Mouse (Mus musculus): ENCODE results near the gene Ptprs. TPM values are rescaled to one million over a fixed set of nuclear protein-coding genes. Genes with fewer than 3 reads are reported as not detected.

Gene Ptprs
- polyA plus RNA-seq, 1 experiment, result 57.5 TPM

DNA sequence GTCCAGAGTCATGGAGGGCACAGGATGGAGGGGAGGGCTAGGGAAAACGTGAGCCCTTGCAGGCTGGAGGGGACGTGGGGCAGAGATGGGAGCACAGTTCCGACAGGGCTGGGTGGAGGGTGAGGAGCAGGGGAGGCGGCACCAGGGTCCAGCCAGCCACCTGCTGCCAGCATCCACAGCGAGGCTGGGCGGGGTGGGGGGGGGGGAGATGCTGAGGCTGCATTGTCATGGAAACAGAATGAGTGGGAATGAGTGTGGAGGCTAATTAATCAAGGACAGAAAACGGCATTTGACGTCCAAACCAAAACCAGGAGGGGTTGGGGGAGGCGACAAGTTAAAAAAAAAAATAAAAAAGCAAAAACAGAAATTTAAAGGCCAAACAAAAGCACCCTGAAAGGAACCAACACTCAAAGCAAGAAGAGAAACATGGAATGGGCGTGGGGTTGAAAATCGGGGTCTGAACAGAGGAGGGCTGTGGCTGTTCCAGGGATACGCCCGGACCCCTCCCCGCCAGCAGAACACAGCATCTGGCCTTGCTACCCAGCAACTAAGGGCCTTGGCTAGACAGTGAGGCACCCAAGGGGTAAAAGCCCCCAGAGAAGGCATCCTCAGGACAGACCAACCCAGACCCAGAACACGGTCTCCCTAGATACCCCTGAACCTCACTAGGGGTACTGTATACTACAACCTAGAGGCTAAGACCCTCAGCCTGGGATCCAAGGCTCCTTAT, 36.4 kb downstream of the Ptprs start:
- peaks cover 27% of the 10 kb centered on the region; the same call in 1 of the 2 replicates for H3K4me1 ChIP-seq (ENCODE audit: control insufficient read depth, insufficient read depth, insufficient read length)
- TF ChIP-seq CTCF (IDR thresholded peaks at IDR 0.05; ENCODE audit: extremely low read depth, insufficient read depth, insufficient read length, insufficient replicate concordance), result no peak
- no peak for TF ChIP-seq POLR2A (IDR thresholded peaks at IDR 0.05; ENCODE audit: low read depth, low read length)
- H3K27ac ChIP-seq (ENCODE audit: insufficient read depth, low read length), result no peak overlapping the region
- H3K36me3 ChIP-seq (ENCODE audit: control insufficient read depth, insufficient read depth, low read length), result no peaks in the 10 kb centered on the region
- no peaks in the 10 kb centered on the region for H3K27me3 ChIP-seq (ENCODE audit: control insufficient read depth, insufficient read depth, low read length)
- DNase-seq (ENCODE audit: low read depth in 1 of 2, low spot score in 2 of 2), result no peak
- H3K4me3 ChIP-seq (ENCODE audit: extremely low read depth, insufficient read depth, insufficient read length), result no peak overlapping the region
- WGBS, result 94% methylated on average over 15 of the region's 15 CpGs

DNA sequence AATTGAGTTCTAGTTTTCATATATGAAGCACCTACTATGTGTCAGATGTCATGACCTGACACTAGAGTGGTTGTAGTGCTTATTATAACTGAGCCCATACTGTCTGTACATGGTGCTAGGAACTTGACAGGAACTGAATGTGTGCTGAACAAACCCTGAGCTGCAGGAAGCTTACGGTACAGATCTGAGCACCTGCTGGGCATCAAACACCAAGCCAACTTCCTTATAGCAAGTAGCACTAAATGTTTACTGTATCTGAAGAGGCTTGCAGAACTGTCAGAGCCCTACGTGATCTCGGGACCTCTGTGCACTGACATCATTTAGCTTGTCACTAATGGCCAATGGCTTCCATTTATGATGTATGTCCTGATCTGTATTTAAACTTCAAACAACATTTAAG, 44.7 kb downstream of the Ptprs start:
- H3K4me1 ChIP-seq (ENCODE audit: control insufficient read depth, insufficient read depth, insufficient read length), result no peaks in the 10 kb centered on the region
- H3K27me3 ChIP-seq (ENCODE audit: control insufficient read depth, insufficient read depth, low read length), result no peaks in the 10 kb centered on the region
- DNase-seq (ENCODE audit: low read depth in 1 of 2, low spot score in 2 of 2), result no peak
- H3K27ac ChIP-seq (ENCODE audit: insufficient read depth, low read length), result no peak overlapping the region
- TF ChIP-seq CTCF (IDR thresholded peaks at IDR 0.05; ENCODE audit: extremely low read depth, insufficient read depth, insufficient read length, insufficient replicate concordance), result no peak
- TF ChIP-seq POLR2A (IDR thresholded peaks at IDR 0.05; ENCODE audit: low read depth, low read length), result no peak
- WGBS, result 62% methylated on average over 3 of the region's 3 CpGs
- H3K4me3 ChIP-seq (ENCODE audit: extremely low read depth, insufficient read depth, insufficient read length), result no peak overlapping the region
- no peaks in the 10 kb centered on the region for H3K36me3 ChIP-seq (ENCODE audit: control insufficient read depth, insufficient read depth, low read length)

DNA sequence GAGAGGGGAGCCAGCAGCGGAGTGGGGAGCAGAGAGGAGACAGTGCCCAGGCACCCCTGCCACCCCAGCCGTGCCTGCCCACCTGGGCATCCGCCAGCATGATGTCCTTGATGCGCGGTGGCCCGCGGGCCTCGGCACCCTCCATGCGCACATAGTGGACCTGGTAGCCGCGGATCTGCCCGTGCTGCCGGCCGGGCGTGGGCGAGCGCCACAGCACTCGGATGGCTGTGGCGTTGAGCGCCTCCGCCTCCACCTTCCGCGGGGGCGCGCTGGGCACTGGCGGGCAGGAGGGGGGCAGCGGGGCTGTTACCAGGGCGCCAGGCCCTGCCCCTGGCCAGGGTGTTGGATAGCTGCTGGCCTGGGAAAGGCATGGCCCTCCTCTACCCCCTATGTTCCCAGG, 48.4 kb downstream of the Ptprs start:
- Histone ChIP-seq H3K36me3 (ENCODE audit: control insufficient read depth, insufficient read depth, low read length) (no peaks in the 10 kb centered on the region), H3K4me3 (ENCODE audit: extremely low read depth, insufficient read depth, insufficient read length) (no peak overlapping the region), H3K27ac (ENCODE audit: insufficient read depth, low read length) (no peak overlapping the region), H3K27me3 (ENCODE audit: control insufficient read depth, insufficient read depth, low read length) (peaks cover 2% of the 10 kb centered on the region; the same call in 1 of the 2 replicates), H3K4me1 (ENCODE audit: control insufficient read depth, insufficient read depth, insufficient read length) (peaks cover 11% of the 10 kb centered on the region)
- TF ChIP-seq POLR2A (IDR thresholded peaks at IDR 0.05; ENCODE audit: low read depth, low read length) (no peak), CTCF (IDR thresholded peaks at IDR 0.05; ENCODE audit: extremely low read depth, insufficient read depth, insufficient read length, insufficient replicate concordance) (no peak)
- no peak for DNase-seq (ENCODE audit: low read depth in 1 of 2, low spot score in 2 of 2)
- 95% methylated on average over 26 of the region's 28 CpGs for WGBS

DNA sequence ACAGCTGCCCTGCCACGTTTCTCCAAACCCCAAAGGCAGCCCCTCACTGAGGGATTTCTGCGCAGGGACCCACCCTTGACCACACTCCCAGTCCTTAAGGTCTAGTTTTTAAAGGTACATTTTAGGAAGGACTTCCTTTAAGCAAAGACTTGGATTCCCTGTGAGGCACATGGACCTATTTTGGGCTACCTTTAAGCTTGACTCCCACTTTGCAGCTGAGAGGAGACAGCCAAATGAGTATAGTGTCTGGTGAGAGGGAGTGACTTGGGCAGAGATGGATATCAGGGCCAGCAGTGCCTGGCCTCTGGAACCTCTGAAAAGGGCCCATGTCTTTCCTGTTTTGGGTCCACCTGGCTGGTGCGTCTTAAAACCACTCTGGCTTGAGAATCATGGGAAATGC, 50.3 kb downstream of the Ptprs start:
- no peak for DNase-seq (ENCODE audit: low read depth in 1 of 2, low spot score in 2 of 2)
- no peak for TF ChIP-seq POLR2A (IDR thresholded peaks at IDR 0.05; ENCODE audit: low read depth, low read length)
- TF ChIP-seq CTCF (IDR thresholded peaks at IDR 0.05; ENCODE audit: extremely low read depth, insufficient read depth, insufficient read length, insufficient replicate concordance), result no peak
- Histone ChIP-seq H3K36me3 (ENCODE audit: control insufficient read depth, insufficient read depth, low read length) (no peaks in the 10 kb centered on the region), H3K4me1 (ENCODE audit: control insufficient read depth, insufficient read depth, insufficient read length) (peaks cover 11% of the 10 kb centered on the region), H3K4me3 (ENCODE audit: extremely low read depth, insufficient read depth, insufficient read length) (no peak overlapping the region; the same call in 1 of the 2 replicates), H3K27me3 (ENCODE audit: control insufficient read depth, insufficient read depth, low read length) (peaks cover 2% of the 10 kb centered on the region; the same call in 1 of the 2 replicates), H3K27ac (ENCODE audit: insufficient read depth, low read length) (no peak overlapping the region)
- WGBS, result 42% methylated on average over 3 of the region's 3 CpGs

DNA sequence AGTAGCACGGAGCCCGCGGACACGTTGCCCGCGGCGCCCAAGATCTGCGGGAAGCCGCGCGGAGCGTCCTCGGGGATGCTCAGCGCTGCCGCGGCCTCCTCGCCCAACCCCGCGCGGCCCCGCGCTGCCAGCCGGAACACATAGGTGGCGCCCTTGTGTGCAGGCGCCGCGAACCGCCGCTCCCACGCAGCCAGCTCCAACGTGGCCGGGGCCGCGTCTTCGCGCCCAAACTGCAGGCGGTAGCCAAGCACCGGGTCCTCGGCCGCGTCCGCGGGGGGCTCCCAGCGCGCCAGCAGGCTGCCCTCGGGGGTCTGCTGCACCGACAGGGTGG, 50.7 kb downstream of the Ptprs start:
- Histone ChIP-seq H3K27me3 (ENCODE audit: control insufficient read depth, insufficient read depth, low read length) (peaks cover 2% of the 10 kb centered on the region; the same call in 1 of the 2 replicates), H3K4me3 (ENCODE audit: extremely low read depth, insufficient read depth, insufficient read length) (peak overlapping the region; percentile 69; the same call in 1 of the 2 replicates), H3K36me3 (ENCODE audit: control insufficient read depth, insufficient read depth, low read length) (no peaks in the 10 kb centered on the region), H3K27ac (ENCODE audit: insufficient read depth, low read length) (no peak overlapping the region), H3K4me1 (ENCODE audit: control insufficient read depth, insufficient read depth, insufficient read length) (peaks cover 11% of the 10 kb centered on the region)
- peak; percentile 32 to 80 for DNase-seq (ENCODE audit: low read depth in 1 of 2, low spot score in 2 of 2)
- 1% methylated on average over 46 of the region's 47 CpGs for WGBS
- TF ChIP-seq POLR2A (IDR thresholded peaks at IDR 0.05; ENCODE audit: low read depth, low read length), result no peak
- peak; percentile 78 for TF ChIP-seq CTCF (IDR thresholded peaks at IDR 0.05; ENCODE audit: extremely low read depth, insufficient read depth, insufficient read length, insufficient replicate concordance)

DNA sequence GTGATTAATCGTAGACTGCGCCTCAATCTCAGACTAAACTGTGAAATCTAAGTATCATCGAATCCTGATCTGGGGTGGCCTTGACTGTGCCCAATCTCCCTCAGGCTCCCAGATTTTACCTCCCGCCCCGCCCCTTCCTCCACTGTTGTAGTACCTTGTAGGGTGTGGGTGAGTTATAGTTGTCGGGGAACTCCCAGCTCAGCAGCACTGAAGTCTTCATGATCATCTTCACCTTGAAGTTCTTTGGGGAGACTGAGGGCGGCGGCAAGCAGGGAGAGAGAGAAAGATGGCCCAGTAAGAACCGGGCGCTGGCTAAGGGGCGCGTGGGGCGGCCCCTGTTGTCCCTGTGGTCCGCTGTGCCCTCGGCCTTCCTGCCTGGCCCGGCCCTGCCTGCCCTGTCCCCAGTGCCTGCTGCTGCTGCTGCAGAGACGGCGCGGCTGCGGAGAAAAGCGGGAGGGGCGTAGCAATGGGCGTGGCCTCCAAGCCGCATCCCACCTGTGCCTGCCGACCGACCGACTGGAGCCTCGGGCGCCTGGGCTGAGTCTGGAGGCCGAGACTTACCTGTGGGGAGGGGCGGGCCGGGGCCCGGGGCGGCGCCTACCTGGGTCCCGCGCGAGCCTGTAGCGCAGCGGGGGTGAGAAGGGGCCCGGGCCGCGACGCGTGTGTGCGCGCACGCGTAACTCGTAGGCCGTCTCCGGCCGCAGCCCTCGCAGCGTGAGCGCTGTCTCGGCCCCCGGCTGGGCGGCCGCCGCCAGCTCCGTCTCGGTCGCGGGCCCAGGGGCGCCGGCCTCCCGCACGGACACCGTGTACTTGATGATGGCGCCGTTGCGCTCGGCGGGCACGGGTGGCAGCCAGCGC, 51.3 kb downstream of the Ptprs start:
- Histone ChIP-seq H3K27me3 (ENCODE audit: control insufficient read depth, insufficient read depth, low read length) (peaks cover 2% of the 10 kb centered on the region; the same call in 1 of the 2 replicates), H3K4me1 (ENCODE audit: control insufficient read depth, insufficient read depth, insufficient read length) (peaks cover 11% of the 10 kb centered on the region), H3K27ac (ENCODE audit: insufficient read depth, low read length) (no peak overlapping the region), H3K36me3 (ENCODE audit: control insufficient read depth, insufficient read depth, low read length) (no peaks in the 10 kb centered on the region), H3K4me3 (ENCODE audit: extremely low read depth, insufficient read depth, insufficient read length) (peak overlapping the region; percentile 69; the same call in 1 of the 2 replicates)
- TF ChIP-seq POLR2A (IDR thresholded peaks at IDR 0.05; ENCODE audit: low read depth, low read length) (no peak), CTCF (IDR thresholded peaks at IDR 0.05; ENCODE audit: extremely low read depth, insufficient read depth, insufficient read length, insufficient replicate concordance) (no peak)
- DNase-seq (ENCODE audit: low read depth in 1 of 2, low spot score in 2 of 2), result peak in 1 of 2 experiments; percentile 36
- 17% methylated on average over 76 of the region's 77 CpGs for WGBS

Measured in spleen, adult 2 months (tissue).